Mouse (Mus musculus): ENCODE data around the gene Serf2.
"Not testable (repeated sequence)": the region's sequence is repeated elsewhere in the genome, so short reads cannot be mapped to it uniquely, and the experiment has no call there.

Serf2 gene

DNA sequence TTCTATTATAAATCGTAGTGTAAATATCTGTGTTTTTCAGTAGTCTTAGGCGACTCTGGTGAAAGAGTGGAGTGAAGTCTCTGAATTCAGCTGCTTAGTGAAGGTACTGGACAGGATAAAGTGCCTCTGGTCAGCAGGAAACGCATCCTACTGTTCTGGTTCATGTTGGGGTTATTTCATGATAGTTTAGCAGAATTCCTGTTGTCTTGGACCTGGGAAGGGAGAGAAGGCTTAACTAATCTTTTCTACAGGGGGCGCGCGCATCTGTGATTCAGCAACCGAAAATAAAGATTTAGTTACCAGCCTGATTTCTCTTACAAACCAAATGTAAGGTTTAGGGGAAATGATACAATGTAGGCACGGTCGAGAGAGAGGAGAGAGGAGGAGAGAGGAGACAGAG, 859 bp upstream of the Serf2 start:
- DNase-seq (ENCODE audit: low spot score): peak; percentile 62

- DNase-seq (ENCODE audit: low spot score): no peak
Observed at GRCm38 (mm10) chr2:121449545-121450011, 583 bp downstream of the Serf2 start.

GRCm38 (mm10) chr2:121450093-121450492, 1.1 kb downstream of the Serf2 start:
- DNase-seq (ENCODE audit: low spot score): peak; percentile 21

GRCm38 (mm10) chr2:121452361-121452760, 3.4 kb downstream of the Serf2 start:
- no peak for DNase-seq (ENCODE audit: low spot score)

GRCm38 (mm10) chr2:121452990-121453389, 4.0 kb downstream of the Serf2 start, which contains the start of gene Hypk:
TSS of gene Hypk (plus strand) at chr2:121453290.
- DNase-seq (ENCODE audit: low spot score): no peak

DNA sequence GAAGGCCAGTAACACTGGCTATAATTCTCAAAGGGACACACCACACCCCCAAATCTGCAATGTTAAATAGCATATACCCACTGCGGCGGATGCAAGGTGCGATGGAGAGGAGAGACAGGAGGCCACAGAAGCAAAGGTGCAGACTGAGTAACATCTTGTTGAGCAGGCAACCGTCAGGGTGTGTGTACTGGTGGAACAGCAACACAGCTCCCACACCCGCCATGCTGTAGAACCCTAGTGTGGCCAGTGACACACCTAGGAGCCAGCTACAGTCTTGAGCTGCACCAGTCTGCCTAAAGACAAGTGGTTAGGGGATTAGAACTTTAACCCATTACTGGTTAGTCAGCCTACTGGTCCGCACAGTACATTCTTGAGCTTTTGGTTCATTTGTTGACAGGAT, 4.9 kb downstream of the Serf2 start:
- no peak for DNase-seq (ENCODE audit: low spot score)

- no peak for DNase-seq (ENCODE audit: low spot score)
Observed at GRCm38 (mm10) chr2:121455534-121455933, 6.5 kb downstream of the Serf2 start.

GRCm38 (mm10) chr2:121456692-121457642, 8.0 kb downstream of the Serf2 start, which contains the start of gene Serinc4:
TSS of gene Serinc4 (minus strand) at chr2:121456781.
- DNase-seq (ENCODE audit: low spot score): peak; percentile 90

GRCm38 (mm10) chr2:121460071-121460470, 11.1 kb downstream of the Serf2 start:
- DNase-seq (ENCODE audit: low spot score): no peak

- DNase-seq (ENCODE audit: low spot score): not testable (repeated sequence)
Observed at GRCm38 (mm10) chr2:121468982-121469381, 20.0 kb downstream of the Serf2 start.

DNA sequence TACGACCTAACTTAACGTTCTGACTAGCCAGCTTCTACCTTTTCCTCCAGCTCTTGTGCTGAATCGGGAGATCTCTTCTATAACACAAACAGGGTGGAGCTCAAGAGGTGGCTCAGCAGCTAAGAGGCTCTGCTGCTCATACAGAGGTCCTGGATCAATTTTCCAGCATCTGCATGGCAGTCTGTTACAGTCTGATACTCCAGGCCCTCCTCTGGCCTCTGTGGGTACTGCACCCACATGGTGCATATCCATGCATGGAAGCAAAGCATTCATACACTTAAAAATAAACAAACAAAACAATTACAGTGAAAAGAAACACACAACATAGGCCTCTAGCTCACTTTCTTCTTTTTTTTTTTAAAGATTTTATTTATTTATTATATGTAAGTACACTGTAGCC, 23.8 kb downstream of the Serf2 start:
- DNase-seq (ENCODE audit: low spot score): not testable (repeated sequence)

DNA sequence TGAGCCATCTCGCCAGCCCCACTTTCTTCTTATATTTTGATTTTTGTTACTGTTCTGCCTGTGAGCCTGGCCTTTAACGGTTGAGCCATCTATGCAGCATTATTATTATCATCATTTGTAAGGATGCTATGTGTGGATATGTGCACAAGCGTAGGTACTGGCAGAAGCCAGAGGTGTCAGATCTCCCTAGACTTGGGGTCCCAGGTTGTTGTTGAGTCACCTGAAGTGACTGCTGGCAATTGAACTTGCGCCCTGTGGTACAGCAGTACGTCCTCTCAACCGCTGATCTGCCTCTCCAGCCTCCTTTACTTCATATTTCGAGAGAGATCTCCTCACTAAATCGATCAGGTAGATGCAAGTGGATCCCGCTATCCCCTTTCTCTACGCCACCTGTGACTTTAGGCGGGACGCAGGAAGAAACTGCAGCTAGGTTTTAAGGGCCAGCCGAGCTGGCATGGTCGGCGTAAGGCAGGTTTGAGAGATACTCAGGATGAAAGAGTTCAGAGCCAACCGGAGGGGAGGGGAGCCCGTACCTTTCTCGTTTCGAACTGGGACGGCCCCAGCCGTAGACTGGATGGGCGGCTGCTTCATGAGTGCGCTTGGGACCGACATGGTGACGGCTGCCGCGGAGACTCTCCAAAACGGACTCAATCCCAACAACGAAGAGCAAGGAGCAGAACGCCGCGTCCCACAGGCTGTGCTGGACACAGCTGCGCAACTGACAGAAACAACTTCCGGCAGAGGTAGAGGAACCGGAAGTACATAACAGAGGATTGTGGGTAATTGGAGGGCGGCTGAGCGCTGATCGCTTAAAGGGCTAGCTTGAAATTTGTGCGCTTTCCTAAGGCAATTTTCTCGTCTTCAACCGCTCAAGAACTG, 24.5 kb downstream of the Serf2 start, which contains the start of gene Mfap1b:
Mfap1b (minus strand) TSS at position 767 of the 879 bp plus-strand sequence.
- DNase-seq (ENCODE audit: low spot score): peak; percentile 91

GRCm38 (mm10) chr2:121474180-121474535, 25.2 kb downstream of the Serf2 start:
- DNase-seq (ENCODE audit: low spot score): no peak

- DNase-seq (ENCODE audit: low spot score): not testable (repeated sequence)
Observed at GRCm38 (mm10) chr2:121475306-121475705, 26.3 kb downstream of the Serf2 start.

- no peak for DNase-seq (ENCODE audit: low spot score)
Observed at GRCm38 (mm10) chr2:121477491-121478266, 28.7 kb downstream of the Serf2 start.

DNA sequence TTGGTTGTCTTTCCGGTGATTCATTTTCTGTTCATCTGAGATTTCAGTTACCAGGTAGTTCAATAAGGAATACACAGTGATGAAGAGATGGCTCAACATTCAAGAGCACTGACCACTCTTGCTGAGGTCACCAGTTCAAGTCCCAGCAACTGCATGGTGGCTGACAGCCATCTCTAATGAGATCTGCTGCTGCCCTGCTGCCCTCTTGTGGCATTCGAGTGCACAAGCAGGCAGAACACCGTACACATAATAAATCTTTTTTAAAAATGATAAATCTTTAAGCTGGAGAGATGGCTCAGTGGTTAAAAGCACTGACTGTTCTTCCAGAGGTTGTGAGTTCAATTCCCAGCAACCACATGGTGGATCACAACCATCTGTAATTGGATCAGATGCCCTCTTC, 31.5 kb downstream of the Serf2 start:
- peak; percentile 16 for DNase-seq (ENCODE audit: low spot score)

GRCm38 (mm10) chr2:121480916-121481315, 31.9 kb downstream of the Serf2 start:
- DNase-seq (ENCODE audit: low spot score): not testable (repeated sequence)

DNA sequence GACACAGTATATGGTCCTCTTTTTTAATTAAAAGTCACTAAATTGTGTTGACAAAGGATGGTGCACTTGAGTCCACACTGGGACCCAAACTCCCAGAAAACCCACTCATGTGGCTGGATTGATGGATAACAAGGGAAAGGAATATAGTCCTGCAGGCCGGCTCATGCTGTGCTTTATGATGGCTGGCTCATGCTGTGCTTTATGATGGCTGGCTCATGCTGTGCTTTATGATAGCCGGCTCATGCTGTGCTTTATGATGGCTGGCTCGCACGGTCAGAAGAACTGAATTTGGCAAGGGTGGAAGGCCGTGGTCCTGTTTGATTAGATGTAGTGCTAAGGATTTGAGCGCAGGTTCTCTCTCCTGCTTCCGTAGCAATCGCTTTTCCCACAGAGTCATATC, 34.6 kb downstream of the Serf2 start:
- DNase-seq (ENCODE audit: low spot score): no peak

GRCm38 (mm10) chr2:121484403-121484802, 35.4 kb downstream of the Serf2 start:
- DNase-seq (ENCODE audit: low spot score): not testable (repeated sequence)

- not testable (repeated sequence) for DNase-seq (ENCODE audit: low spot score)
Observed at GRCm38 (mm10) chr2:121501550-121501949, 52.6 kb downstream of the Serf2 start.

Measured in lung, postnatal 25 days (tissue).